Mouse (Mus musculus) ES-E14 (cell line): ENCODE measurements around the gene Msi2. TPM values are rescaled to one million over a fixed set of nuclear protein-coding genes. Genes with fewer than 3 reads are reported as not detected.

Experiments
- DNase-seq: peaks from one replicate; pipeline ENCODE4 v3.0.0-alpha.2; 2013; ENCODE audit warnings: low read depth, low spot score
- H3K27ac ChIP-seq: 2 replicates; pipeline ENCODE4 v1.5.1; 2012; ENCODE audit warnings: low read depth, mild to moderate bottlenecking, low read length, moderate library complexity, mixed read lengths; ENCODE audit not compliant: poor library complexity, insufficient read depth, severe bottlenecking
- H3K36me3 ChIP-seq: 2 replicates; pipeline ENCODE4 v1.6.1; 2012; ENCODE audit warnings: mild to moderate bottlenecking, low read length, moderate library complexity, mixed read lengths; ENCODE audit not compliant: control insufficient read depth, poor library complexity, insufficient read depth, severe bottlenecking
- H3K4me1 ChIP-seq, 2 experiments: fragments of 150-350 bp in 1 of 2; sonication (generic) in 1 of 2; 2 replicates each; pipeline ENCODE4 v1.6.1; 2012; ENCODE audit warnings: low read length in 2 of 2, mild to moderate bottlenecking in 1 of 2, mixed read lengths in 1 of 2; ENCODE audit not compliant: control insufficient read depth in 2 of 2, insufficient read depth in 2 of 2, poor library complexity in 1 of 2
- H3K4me3 ChIP-seq, 2 experiments: fragments of 150-350 bp in 1 of 2; sonication (generic) in 1 of 2; 2 replicates each; pipeline ENCODE4 v1.5.1; 2012; ENCODE audit warnings: low read length in 2 of 2, low read depth in 1 of 2, mild to moderate bottlenecking in 1 of 2, mixed read lengths in 1 of 2; ENCODE audit not compliant: insufficient read depth in 1 of 2, poor library complexity in 1 of 2, severe bottlenecking in 1 of 2
- H3K9ac ChIP-seq: 2 replicates; pipeline ENCODE4 v1.6.1; 2012; ENCODE audit warnings: low read depth, mild to moderate bottlenecking, low read length, mixed read lengths; ENCODE audit not compliant: poor library complexity, insufficient read depth, severe bottlenecking
- H3K9me3 ChIP-seq: fragments of 150-350 bp; sonication (generic); 2 replicates; pipeline ENCODE4 v1.6.1; 2012; ENCODE audit warnings: low read depth, mild to moderate bottlenecking, low read length; ENCODE audit not compliant: control insufficient read depth, insufficient read depth
- CHD2 ChIP-seq: IDR thresholded peaks from 2 replicates; pipeline ENCODE4 v1.6.1; 2014; ENCODE audit warnings: mild to moderate bottlenecking, low read depth, low read length, inconsistent platforms
- HCFC1 ChIP-seq: IDR thresholded peaks from 2 replicates; pipeline ENCODE4 v1.6.1; 2012; ENCODE audit warnings: low read length, inconsistent platforms, borderline replicate concordance; ENCODE audit not compliant: insufficient read depth
- MAFK ChIP-seq: IDR thresholded peaks from 2 replicates; pipeline ENCODE4 v1.6.1; 2014; ENCODE audit warnings: mild to moderate bottlenecking, low read depth, low read length, inconsistent platforms; ENCODE audit not compliant: insufficient read depth
- ZC3H11A ChIP-seq: IDR thresholded peaks from 2 replicates; pipeline ENCODE4 v1.6.1; 2012; ENCODE audit warnings: low read depth, mild to moderate bottlenecking, inconsistent platforms, low read length, borderline replicate concordance
- ZNF384 ChIP-seq: IDR thresholded peaks from 2 replicates; pipeline ENCODE4 v1.6.1; 2012; ENCODE audit warnings: low read depth, low read length, inconsistent platforms
- in situ Hi-C, 2 experiments: fragments of 600-800 bp; cut with MboI; formaldehyde crosslinking; loops; one replicate each; pipeline ENCODE4 v1.15.1; 2025; ENCODE audit warnings: low sequenced_read_pairs in 2 of 2, inconsistent platforms in 1 of 2; ENCODE audit not compliant: unreplicated experiment in 2 of 2
- total RNA-seq: library from RNA; depleted of rRNA; stranded (reverse); fragments of 300-350 nt; gene quantifications from 2 replicates; pipeline ENCODE4 v1.2.3, GENCODE M21; 2012; rRNA removed

The Msi2 gene
- total RNA-seq, 1 experiment: 66.4 TPM

- in situ Hi-C loops: loop anchor here in 1 of 2 experiments (10.0 kb wide), 1 partner anchor 530 kb away; no protein-coding TSS in a partner anchor
- no peaks in the 10 kb centered on the region for H3K9me3 ChIP-seq
- no peak overlapping the region for H3K27ac ChIP-seq
- H3K4me1 ChIP-seq: no peaks in the 10 kb centered on the region; a peak in 1 of 4 replicates
- TF ChIP-seq CHD2 (no peak), HCFC1 (no peak), ZNF384 (no peak), MAFK (no peak), ZC3H11A (no peak)
- peak overlapping the region; percentile 23 for H3K9ac ChIP-seq
- DNase-seq: no peak
- H3K4me3 ChIP-seq: peak overlapping the region; percentile 59 to 67
- no peaks in the 10 kb centered on the region for H3K36me3 ChIP-seq
Measured at GRCm38 (mm10) chr11:88294394-88294710, 424.0 kb downstream of the Msi2 start.

- Histone ChIP-seq H3K36me3 (no peaks in the 10 kb centered on the region), H3K9ac (peak within 1 kb of the TSS; percentile 23), H3K4me1 (no peaks in the 10 kb centered on the region; a peak in 1 of 4 replicates), H3K4me3 (peak within 1 kb of the TSS; percentile 59 to 67), H3K27ac (no peak within 1 kb of the TSS), H3K9me3 (no peaks in the 10 kb centered on the region)
- no peak for DNase-seq
- TF ChIP-seq CHD2 (no peak), HCFC1 (no peak), MAFK (no peak), ZC3H11A (no peak), ZNF384 (no peak)
- in situ Hi-C loops: loop anchor here in 1 of 2 experiments (10.0 kb wide), 1 partner anchor 531 kb away; no protein-coding TSS in a partner anchor
Measured at GRCm38 (mm10) chr11:88293631-88294393, 424.5 kb downstream of the Msi2 start, which contains the start of gene Ccdc182. Gene Ccdc182 (plus strand): TSS chr11:88294058.

- Histone ChIP-seq H3K27ac (no peak overlapping the region), H3K9ac (no peak overlapping the region), H3K36me3 (no peaks in the 10 kb centered on the region), H3K4me3 (no peak overlapping the region), H3K4me1 (no peaks in the 10 kb centered on the region; a peak in 1 of 4 replicates), H3K9me3 (no peaks in the 10 kb centered on the region)
- DNase-seq: no peak
- in situ Hi-C loops: loop anchor here in 1 of 2 experiments (10.0 kb wide), 1 partner anchor 533 kb away; no protein-coding TSS in a partner anchor
- TF ChIP-seq MAFK (peak; percentile 42; the same call in 1 of the 2 replicates), ZC3H11A (0 out of 2 replicates have a peak, but pooled peaks have one; percentile 37), HCFC1 (no peak), CHD2 (no peak), ZNF384 (no peak)
Measured at GRCm38 (mm10) chr11:88291688-88292087, 426.6 kb downstream of the Msi2 start.

- Histone ChIP-seq H3K36me3 (no peaks in the 10 kb centered on the region), H3K4me3 (no peak overlapping the region), H3K9me3 (no peaks in the 10 kb centered on the region), H3K4me1 (no peaks in the 10 kb centered on the region; a peak in 1 of 4 replicates), H3K9ac (no peak overlapping the region), H3K27ac (no peak overlapping the region)
- TF ChIP-seq ZC3H11A (no peak), HCFC1 (no peak), ZNF384 (no peak), CHD2 (no peak), MAFK (no peak)
- no peak for DNase-seq
- in situ Hi-C loops: loop anchor here in 1 of 2 experiments (10.0 kb wide), 1 partner anchor 534 kb away; no protein-coding TSS in a partner anchor
Measured at GRCm38 (mm10) chr11:88291245-88291644, 427.1 kb downstream of the Msi2 start.

Other genes with a start within 250 kb of the Msi2 start
- 184 and 262 TPM in 2 replicates for gene Akap1, start 146.1 kb upstream of the Msi2 start, total RNA-seq
- 140 and 208 TPM in 2 replicates for gene Scpep1, start 237.0 kb upstream of the Msi2 start, total RNA-seq
- gene Elobl, start 248.4 kb upstream of the Msi2 start, total RNA-seq: 0.95 and 1.6 TPM in 2 replicates